Mouse (Mus musculus): ENCODE measurements around the gene Usp47. TPM values are rescaled to one million over a fixed set of nuclear protein-coding genes. Genes with fewer than 3 reads are reported as not detected.

Gene Usp47
- total and polyA plus RNA-seq, 2 experiments from 2014 or later = 44.9 to 55.7 TPM

GRCm38 (mm10) chr7:112012621-112013177 lies 10.6 kb upstream of the Usp47 start:
- H3K27ac ChIP-seq = no peak overlapping the region
- H3K4me1 ChIP-seq (ENCODE audit: insufficient read depth, low read length) = no peaks in the 10 kb centered on the region
- no peaks in the 10 kb centered on the region for H3K9me3 ChIP-seq (ENCODE audit: low read length)
- H3K4me3 ChIP-seq (ENCODE audit: low read length) = no peak overlapping the region
- 74% methylated on average over 6 of the region's 6 CpGs for WGBS
- H3K4me2 ChIP-seq (ENCODE audit: low read depth, low read length) = no peak overlapping the region
- no peak for TF ChIP-seq CTCF (IDR thresholded peaks at IDR 0.05; ENCODE audit: low read depth)
- H3K27me3 ChIP-seq (ENCODE audit: insufficient read depth, low read length) = no peaks in the 10 kb centered on the region
- no peak for DNase-seq (ENCODE audit: low spot score)
- no peak for ATAC-seq
- H3K9ac ChIP-seq (replicated peaks; ENCODE audit: low read length) = no peak overlapping the region
- no peaks in the 10 kb centered on the region for H3K36me3 ChIP-seq (ENCODE audit: insufficient read depth, low read length)

GRCm38 (mm10) chr7:112014148-112014547 lies 9.2 kb upstream of the Usp47 start:
- H3K36me3 ChIP-seq (ENCODE audit: insufficient read depth, low read length) = no peaks in the 10 kb centered on the region
- H3K4me1 ChIP-seq (ENCODE audit: insufficient read depth, low read length) = no peaks in the 10 kb centered on the region
- no peak for TF ChIP-seq CTCF (IDR thresholded peaks at IDR 0.05; ENCODE audit: low read depth)
- no peaks in the 10 kb centered on the region for H3K27me3 ChIP-seq (ENCODE audit: insufficient read depth, low read length)
- H3K9me3 ChIP-seq (ENCODE audit: low read length) = no peaks in the 10 kb centered on the region
- no peak for ATAC-seq
- 64% methylated on average over 2 of the region's 2 CpGs for WGBS
- H3K4me3 ChIP-seq (ENCODE audit: low read length) = no peak overlapping the region
- H3K4me2 ChIP-seq (ENCODE audit: low read depth, low read length) = no peak overlapping the region
- no peak for DNase-seq (ENCODE audit: low spot score)
- H3K27ac ChIP-seq = no peak overlapping the region
- no peak overlapping the region for H3K9ac ChIP-seq (replicated peaks; ENCODE audit: low read length)

GRCm38 (mm10) chr7:112022506-112023149 lies 676 bp upstream of the Usp47 start:
- TF ChIP-seq CTCF (IDR thresholded peaks at IDR 0.05; ENCODE audit: low read depth) = no peak
- H3K27ac ChIP-seq = peak overlapping the region; percentile 99
- H3K4me1 ChIP-seq (ENCODE audit: insufficient read depth, low read length) = peaks cover 7% of the 10 kb centered on the region; the same call in 1 of the 2 replicates
- H3K9ac ChIP-seq (replicated peaks; ENCODE audit: low read length) = peak overlapping the region; percentile 92
- peak; percentile 60 for ATAC-seq
- 9% methylated on average over 17 of the region's 17 CpGs for WGBS
- no peaks in the 10 kb centered on the region for H3K27me3 ChIP-seq (ENCODE audit: insufficient read depth, low read length)
- H3K36me3 ChIP-seq (ENCODE audit: insufficient read depth, low read length) = no peaks in the 10 kb centered on the region
- H3K4me2 ChIP-seq (ENCODE audit: low read depth, low read length) = peak overlapping the region; percentile 89
- peak overlapping the region; percentile 88 for H3K4me3 ChIP-seq (ENCODE audit: low read length)
- peak; percentile 48 for DNase-seq (ENCODE audit: low spot score)
- no peaks in the 10 kb centered on the region for H3K9me3 ChIP-seq (ENCODE audit: low read length)

GRCm38 (mm10) chr7:112023601-112024445 lies 519 bp downstream of the Usp47 start:
- Histone ChIP-seq H3K4me1 (ENCODE audit: insufficient read depth, low read length) (peaks cover 7% of the 10 kb centered on the region; the same call in 1 of the 2 replicates), H3K4me2 (ENCODE audit: low read depth, low read length) (peak overlapping the region; percentile 89), H3K36me3 (ENCODE audit: insufficient read depth, low read length) (no peaks in the 10 kb centered on the region), H3K27me3 (ENCODE audit: insufficient read depth, low read length) (no peaks in the 10 kb centered on the region), H3K9ac (replicated peaks; ENCODE audit: low read length) (peak overlapping the region; percentile 92), H3K4me3 (ENCODE audit: low read length) (peak overlapping the region; percentile 88), H3K27ac (peak overlapping the region; percentile 99), H3K9me3 (ENCODE audit: low read length) (no peaks in the 10 kb centered on the region)
- ATAC-seq (peak; percentile 84), DNase-seq (ENCODE audit: low spot score) (no peak)
- WGBS = under 1% methylated on average over 58 of the region's 58 CpGs
- TF ChIP-seq CTCF (IDR thresholded peaks at IDR 0.05; ENCODE audit: low read depth) = no peak

- Histone ChIP-seq H3K27ac (peak overlapping the region; percentile 99; the same call in 1 of the 2 replicates), H3K4me2 (ENCODE audit: low read depth, low read length) (peak overlapping the region; percentile 89), H3K9me3 (ENCODE audit: low read length) (no peaks in the 10 kb centered on the region), H3K9ac (replicated peaks; ENCODE audit: low read length) (peak overlapping the region; percentile 92), H3K36me3 (ENCODE audit: insufficient read depth, low read length) (no peaks in the 10 kb centered on the region), H3K4me3 (ENCODE audit: low read length) (peak overlapping the region; percentile 88), H3K4me1 (ENCODE audit: insufficient read depth, low read length) (peaks cover 7% of the 10 kb centered on the region; the same call in 1 of the 2 replicates), H3K27me3 (ENCODE audit: insufficient read depth, low read length) (no peaks in the 10 kb centered on the region)
- 26% methylated on average over 7 of the region's 7 CpGs for WGBS
- TF ChIP-seq CTCF (IDR thresholded peaks at IDR 0.05; ENCODE audit: low read depth) = no peak
- no peak for DNase-seq (ENCODE audit: low spot score)
- ATAC-seq = no peak
Measured at GRCm38 (mm10) chr7:112024446-112024730, 1.1 kb downstream of the Usp47 start.

GRCm38 (mm10) chr7:112024856-112025255 lies 1.6 kb downstream of the Usp47 start:
- Histone ChIP-seq H3K36me3 (ENCODE audit: insufficient read depth, low read length) (no peaks in the 10 kb centered on the region), H3K4me2 (ENCODE audit: low read depth, low read length) (peak overlapping the region; percentile 89), H3K4me1 (ENCODE audit: insufficient read depth, low read length) (peaks cover 7% of the 10 kb centered on the region; the same call in 1 of the 2 replicates), H3K9me3 (ENCODE audit: low read length) (no peaks in the 10 kb centered on the region), H3K27me3 (ENCODE audit: insufficient read depth, low read length) (no peaks in the 10 kb centered on the region), H3K9ac (replicated peaks; ENCODE audit: low read length) (peak overlapping the region; percentile 92), H3K4me3 (ENCODE audit: low read length) (peak overlapping the region; percentile 88), H3K27ac (no peak overlapping the region)
- DNase-seq (ENCODE audit: low spot score) = no peak
- 14% methylated on average over 5 of the region's 5 CpGs for WGBS
- ATAC-seq = no peak
- TF ChIP-seq CTCF (IDR thresholded peaks at IDR 0.05; ENCODE audit: low read depth) = no peak

Data from hindbrain, postnatal 0 days (tissue).